Comparison of ENCODE assay signal across 9 mouse cellular contexts in genomic region chr3:132871318-132871904, GRCm38 (mm10).
DNase-seq lines count a peak whose midpoint lies in the region.
"Had no signal": no experiment of that assay in that cellular context is flagged by ENCODE, and none has a peak within 500 bp of the region (broad histone marks: within the 10 kb centered on the region; RNA-seq: fewer than 3 reads in every experiment).

No protein-coding gene starts in this region.

- peaks cover 58% of the 10 kb centered on the region for H3K27me3 ChIP-seq in megakaryocyte, embryonic 14.5 days (replicated peaks)
- H3K27me3 ChIP-seq: limb, embryonic 13.5 days had no signal

- peaks cover 36% of the 10 kb centered on the region for H3K4me1 ChIP-seq in megakaryocyte, embryonic 14.5 days

- H3K4me3 ChIP-seq in megakaryocyte, embryonic 14.5 days (replicated peaks): peak overlapping the region; percentile 29
- H3K4me3 ChIP-seq: limb, embryonic 13.5 days had no signal

- no peaks in the 10 kb centered on the region for H3K36me3 ChIP-seq in megakaryocyte, embryonic 14.5 days (replicated peaks; ENCODE audit: low read length)
- H3K36me3 ChIP-seq: limb, embryonic 13.5 days had no signal

- H3K9me3 ChIP-seq in megakaryocyte, embryonic 14.5 days: no peaks in the 10 kb centered on the region
- H3K9me3 ChIP-seq: limb, embryonic 13.5 days had no signal

- DNase-seq in urinary bladder, adult 2 months (ENCODE audit: low spot score): peak; percentile 42
- DNase-seq in urinary bladder, postnatal 4 days (ENCODE audit: low spot score in 2 of 2): no peak
- DNase-seq in cerebellum, postnatal 36 days: peak; percentile 66 to 68
- peak; percentile 87 for DNase-seq in kidney, adult 9 months
- DNase-seq in left cerebral cortex, adult 11 months (ENCODE audit: low spot score): no peak
- DNase-seq in layer of hippocampus, postnatal 36 days: no peak
- no peak for DNase-seq in T-cell, adult 2 months (ENCODE audit: low spot score)

Comparison
In these comparisons a context has a peak if more than half of its experiments do, and no peak if none do; other contexts are left out.
1. DNase-seq: peak in urinary bladder, adult 2 months (single experiment), cerebellum, postnatal 36 days (2 of 2) and kidney, adult 9 months (single experiment); none in urinary bladder, postnatal 4 days (0 of 2), left cerebral cortex, adult 11 months (single experiment), layer of hippocampus, postnatal 36 days (0 of 2) and T-cell, adult 2 months (single experiment).